Mouse (Mus musculus) liver, embryonic 16.5 days (tissue): Measurements from ENCODE around the gene Etv5. TPM values are rescaled to one million over a fixed set of nuclear protein-coding genes. Genes with fewer than 3 reads are reported as not detected.
A peak's percentile ranks its signal among the peaks of the same experiment; 100 is the strongest.

ENCODE experiments used
- ATAC-seq: fragments of 200-750 bp; cut with Nextera tagmentation; 2 replicates; pipeline ENCODE4 v1.8.0; 2017; ENCODE audit warnings: low read depth, mild to moderate bottlenecking, moderate number of reproducible peaks, moderate library complexity
- H3K27ac ChIP-seq: fragments of 300-500 bp; sonication (generic); 2 replicates; pipeline ENCODE4 v1.5.1; 2014; ENCODE audit warnings: mild to moderate bottlenecking, low read length
- H3K27me3 ChIP-seq: fragments of 300-500 bp; sonication (generic); 2 replicates; pipeline ENCODE4 v1.6.1; 2014; ENCODE audit warnings: low read depth, low read length, mixed read lengths; ENCODE audit not compliant: control insufficient read depth, insufficient read depth
- H3K36me3 ChIP-seq: fragments of 300-500 bp; sonication (generic); 2 replicates; pipeline ENCODE4 v1.6.1; 2014; ENCODE audit warnings: mild to moderate bottlenecking; ENCODE audit not compliant: control insufficient read depth, insufficient read depth
- H3K4me1 ChIP-seq: fragments of 300-500 bp; sonication (generic); 2 replicates; pipeline ENCODE4 v1.6.1; 2014; ENCODE audit warnings: low read depth, low read length, mixed read lengths; ENCODE audit not compliant: control insufficient read depth
- H3K4me2 ChIP-seq: fragments of 300-500 bp; sonication (generic); 2 replicates; pipeline ENCODE4 v1.6.1; 2014; ENCODE audit warnings: low read depth, low read length, mixed read lengths
- H3K4me3 ChIP-seq: fragments of 300-500 bp; sonication (generic); 2 replicates; pipeline ENCODE4 v1.5.1; 2014; ENCODE audit warnings: low read depth, mild to moderate bottlenecking, low read length
- H3K9ac ChIP-seq: fragments of 300-500 bp; sonication (generic); 2 replicates; pipeline ENCODE4 v1.6.1; 2014; ENCODE audit warnings: low read depth, low read length
- H3K9me3 ChIP-seq: fragments of 300-500 bp; sonication (generic); replicated peaks from 2 replicates; pipeline ENCODE4 v1.6.1; 2016; ENCODE audit warnings: low read length; ENCODE audit not compliant: control insufficient read depth
- WGBS: fragments of 180-500 bp; shearing (Covaris S2); extraction: QIAGEN DNeasy Blood & Tissue Kit; methylation state at CpG from one replicate; pipeline ENCODE4 v1.1.7; 2014; ENCODE audit not compliant: insufficient replicate concordance; 5-methylcytosine and 5-hydroxymethylcytosine counted together
- polyA plus RNA-seq: library from polyadenylated mRNA; unstranded; fragments of >200 nt; fragmentation: Nextera tagmentation; extraction: Ambion mirVana; gene quantifications from 2 replicates; pipeline ENCODE4 v1.2.1, GENCODE M21; 2015

The Etv5 gene
- polyA plus RNA-seq = 3.2 and 3.8 TPM in 2 replicates

DNA sequence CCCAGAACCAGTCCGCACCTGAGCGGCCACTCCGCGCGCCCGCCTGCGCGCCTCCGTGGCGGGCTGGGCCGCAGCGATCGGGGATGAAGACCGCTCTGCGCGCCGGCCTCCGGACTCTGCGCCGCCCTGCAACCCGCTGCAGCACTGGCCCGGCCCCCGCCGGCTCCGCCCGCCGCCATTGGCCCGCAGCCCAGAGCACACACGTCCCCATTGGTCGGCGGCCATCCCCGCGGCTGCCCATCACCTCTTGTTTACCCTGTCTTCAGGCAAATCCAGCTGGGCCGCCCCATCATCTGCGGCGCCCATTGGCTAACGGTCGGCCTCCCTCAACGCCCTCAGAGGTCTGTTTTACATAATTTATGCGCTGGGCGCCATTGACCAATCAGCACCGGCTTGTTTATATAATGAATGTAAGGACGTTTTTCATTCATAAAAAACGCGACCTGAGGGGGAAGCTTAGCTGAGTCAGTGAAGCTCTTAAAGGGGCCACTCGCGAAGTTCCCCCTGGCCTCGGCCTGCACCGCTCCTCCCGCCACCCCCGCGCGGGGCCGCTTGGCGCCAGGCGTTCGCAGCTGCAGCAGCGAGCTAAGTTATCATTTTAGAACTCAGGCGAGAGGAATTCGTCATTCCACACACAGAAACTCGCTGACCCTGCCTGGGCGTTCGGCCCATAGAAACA is at the start of gene Etv5:
Etv5 (minus strand) TSS at position 221 of the 679 bp plus-strand sequence.
- Histone ChIP-seq H3K9ac (peak within 1 kb of the TSS; percentile 72), H3K27ac (peak within 1 kb of the TSS; percentile 54), H3K9me3 (no peaks in the 10 kb centered on the region), H3K4me2 (peak within 1 kb of the TSS; percentile 97), H3K4me3 (peak within 1 kb of the TSS; percentile 75), H3K4me1 (peaks cover 8% of the 10 kb centered on the region), H3K36me3 (no peaks in the 10 kb centered on the region), H3K27me3 (peaks cover 18% of the 10 kb centered on the region)
- ATAC-seq = peak; percentile 98
- WGBS = 0% methylated on average over 63 of the region's 63 CpGs

DNA sequence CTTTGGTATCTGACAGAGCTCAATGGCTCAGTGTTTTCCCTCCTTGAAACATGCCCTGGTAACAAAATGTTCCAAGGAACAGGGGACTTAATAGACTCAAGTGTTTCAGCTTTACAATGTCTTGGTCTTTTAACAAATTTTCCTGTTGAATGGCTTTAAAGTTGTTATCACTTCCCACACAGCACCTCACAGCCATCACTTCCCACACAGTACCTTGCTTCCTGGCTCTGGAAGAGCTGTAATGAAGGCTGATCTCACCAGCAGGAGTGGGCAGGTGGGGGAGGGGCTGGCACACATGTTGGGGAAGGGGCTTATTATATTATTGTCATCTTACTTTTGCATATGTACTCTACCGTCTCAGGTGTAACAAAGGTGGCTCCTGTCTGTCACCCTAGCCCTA is 44.4 kb upstream of the Etv5 start:
- Histone ChIP-seq H3K4me2 (no peak overlapping the region), H3K9me3 (no peaks in the 10 kb centered on the region), H3K9ac (no peak overlapping the region), H3K27me3 (no peaks in the 10 kb centered on the region), H3K4me1 (no peaks in the 10 kb centered on the region), H3K27ac (no peak overlapping the region), H3K4me3 (no peak overlapping the region), H3K36me3 (no peaks in the 10 kb centered on the region)
- no peak for ATAC-seq
- WGBS = 52% methylated on average over 1 of the region's 1 CpGs

DNA sequence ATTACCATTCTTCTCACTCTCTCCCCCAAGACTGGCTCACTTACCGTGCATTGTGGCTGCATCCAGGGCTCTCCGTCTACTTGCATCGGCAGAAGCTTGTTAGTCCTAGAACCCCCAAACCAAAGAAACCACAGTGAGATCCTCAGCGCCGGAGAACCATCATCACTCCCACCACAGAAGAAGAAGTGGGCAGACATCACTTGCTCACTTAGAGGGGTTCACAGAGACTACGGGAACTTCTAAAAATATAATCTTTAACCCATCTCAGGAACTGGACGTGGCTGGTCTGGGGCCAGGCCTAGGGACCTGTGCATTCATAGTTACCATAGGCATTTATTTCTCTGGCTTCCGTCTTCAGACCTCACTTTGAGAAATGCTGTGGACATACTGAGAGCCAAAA is 39.8 kb upstream of the Etv5 start:
- no peaks in the 10 kb centered on the region for H3K27me3 ChIP-seq
- no peaks in the 10 kb centered on the region for H3K4me1 ChIP-seq
- H3K36me3 ChIP-seq = no peaks in the 10 kb centered on the region
- WGBS = 30% methylated on average over 8 of the region's 8 CpGs
- no peak overlapping the region for H3K4me2 ChIP-seq
- H3K27ac ChIP-seq = no peak overlapping the region
- H3K9me3 ChIP-seq = no peaks in the 10 kb centered on the region
- H3K9ac ChIP-seq = no peak overlapping the region
- no peak for ATAC-seq
- no peak overlapping the region for H3K4me3 ChIP-seq

DNA sequence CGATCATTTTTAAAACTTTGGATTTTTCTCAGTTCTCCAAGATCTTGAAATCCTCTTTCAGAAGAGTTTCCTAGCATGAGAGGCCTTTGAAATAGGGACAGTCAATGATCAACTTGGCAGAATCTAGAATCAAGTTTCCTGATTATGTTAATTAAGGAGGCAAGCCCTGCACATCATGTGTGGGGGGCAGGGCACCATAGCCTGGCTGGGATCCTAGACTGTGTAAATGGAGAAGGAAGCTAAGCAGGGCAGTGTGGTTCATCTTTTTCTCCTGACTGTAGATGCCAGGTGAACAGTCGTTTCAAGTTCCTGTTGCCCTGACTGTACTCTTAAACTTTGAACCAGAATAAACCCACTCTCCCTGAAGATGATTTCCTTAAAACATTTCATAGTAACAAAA is 32.2 kb upstream of the Etv5 start:
- Histone ChIP-seq H3K27ac (no peak overlapping the region), H3K36me3 (no peaks in the 10 kb centered on the region), H3K4me3 (no peak overlapping the region), H3K27me3 (no peaks in the 10 kb centered on the region), H3K4me1 (no peaks in the 10 kb centered on the region), H3K9me3 (no peaks in the 10 kb centered on the region), H3K4me2 (no peak overlapping the region), H3K9ac (no peak overlapping the region)
- no peak for ATAC-seq
- WGBS = 48% methylated on average over 2 of the region's 2 CpGs

DNA sequence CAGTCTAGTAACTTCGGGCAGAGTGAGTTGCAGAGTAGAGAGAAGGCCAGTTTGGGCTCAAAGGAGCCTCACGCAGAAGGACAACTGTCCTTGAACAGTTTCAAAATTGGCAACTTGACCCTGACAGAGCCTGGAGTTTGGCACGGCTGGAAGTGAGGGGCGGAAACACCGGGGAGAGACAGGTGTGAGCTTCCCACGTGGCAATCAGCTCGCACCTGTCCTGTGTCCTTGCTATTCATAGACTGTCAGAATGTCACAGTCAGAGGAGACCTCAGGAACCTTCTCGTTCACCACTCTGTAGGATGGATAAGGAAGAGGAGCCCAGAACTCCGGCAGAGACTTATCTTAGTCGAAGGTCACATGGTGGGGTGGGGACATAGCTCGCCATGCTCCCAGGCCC is 29.9 kb upstream of the Etv5 start:
- no peaks in the 10 kb centered on the region for H3K9me3 ChIP-seq
- no peak overlapping the region for H3K4me3 ChIP-seq
- no peaks in the 10 kb centered on the region for H3K4me1 ChIP-seq
- no peaks in the 10 kb centered on the region for H3K36me3 ChIP-seq
- no peak overlapping the region for H3K4me2 ChIP-seq
- ATAC-seq = no peak
- H3K27me3 ChIP-seq = no peaks in the 10 kb centered on the region
- H3K9ac ChIP-seq = no peak overlapping the region
- H3K27ac ChIP-seq = no peak overlapping the region
- 59% methylated on average over 11 of the region's 11 CpGs for WGBS

DNA sequence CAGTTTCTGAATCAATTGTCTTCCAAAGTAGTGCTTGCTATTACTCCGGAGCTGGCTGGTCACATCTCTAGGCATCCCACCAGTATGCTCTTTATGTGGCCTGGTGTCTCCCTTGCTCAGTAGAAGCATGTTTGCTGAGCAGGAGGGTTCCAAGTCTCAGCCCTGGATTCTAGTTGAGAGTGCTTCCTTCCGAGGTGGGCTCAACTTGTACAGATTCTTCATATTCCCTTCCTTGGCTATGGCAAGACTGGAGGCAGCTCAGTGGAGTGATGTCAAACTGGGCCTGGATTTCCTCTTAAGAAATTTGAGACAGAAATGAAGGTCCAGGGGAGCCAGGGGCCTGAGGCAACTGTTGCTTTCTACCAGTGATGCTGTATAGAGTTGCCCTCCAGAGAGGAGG is 27.6 kb upstream of the Etv5 start:
- Histone ChIP-seq H3K4me1 (no peaks in the 10 kb centered on the region), H3K27me3 (no peaks in the 10 kb centered on the region), H3K9ac (no peak overlapping the region), H3K27ac (no peak overlapping the region), H3K4me2 (no peak overlapping the region), H3K9me3 (no peaks in the 10 kb centered on the region), H3K36me3 (no peaks in the 10 kb centered on the region), H3K4me3 (no peak overlapping the region)
- ATAC-seq = no peak
- WGBS = 65% methylated on average over 2 of the region's 2 CpGs

DNA sequence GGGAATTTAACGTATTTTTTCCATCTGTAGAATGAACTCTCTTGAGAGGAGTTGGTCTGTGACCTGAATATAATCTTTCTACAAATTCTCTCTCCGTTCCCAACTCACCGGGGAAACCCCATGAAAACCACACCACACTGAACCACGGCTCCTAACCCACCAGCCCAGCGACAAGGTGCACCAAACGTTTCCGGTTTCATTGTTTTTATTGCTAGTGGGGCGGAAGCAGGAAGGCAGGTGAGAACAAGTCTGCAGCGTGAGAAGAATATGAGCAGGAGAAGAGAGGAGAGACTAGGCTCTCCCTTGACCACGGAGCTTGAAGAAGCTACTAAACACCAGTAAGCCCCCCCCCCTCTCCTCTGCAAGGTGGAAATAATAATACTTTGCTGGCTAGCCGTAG is 26.9 kb upstream of the Etv5 start:
- Histone ChIP-seq H3K36me3 (no peaks in the 10 kb centered on the region), H3K4me1 (no peaks in the 10 kb centered on the region), H3K4me3 (no peak overlapping the region), H3K27ac (no peak overlapping the region), H3K4me2 (no peak overlapping the region), H3K9me3 (no peaks in the 10 kb centered on the region), H3K27me3 (no peaks in the 10 kb centered on the region), H3K9ac (no peak overlapping the region)
- 64% methylated on average over 11 of the region's 11 CpGs for WGBS
- no peak for ATAC-seq

DNA sequence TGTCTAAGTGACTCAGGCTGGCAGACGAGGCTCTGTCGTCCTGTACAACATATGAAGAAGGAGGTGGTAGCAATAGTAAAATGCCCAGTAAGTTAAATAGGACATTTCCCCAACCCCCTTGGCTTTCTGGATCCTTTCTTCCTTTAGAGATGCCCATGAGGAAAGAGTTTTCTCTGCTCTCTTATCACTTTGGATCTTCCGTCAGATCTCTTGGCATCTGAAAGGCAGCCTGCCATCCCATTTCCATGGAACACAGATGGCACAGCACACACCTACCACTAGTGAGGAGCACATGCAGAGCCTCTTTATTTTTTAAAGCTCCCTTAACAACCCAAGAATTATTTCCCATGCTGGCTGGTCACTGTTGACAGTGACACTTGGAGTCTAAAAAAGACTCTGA is 22.7 kb upstream of the Etv5 start:
- no peak overlapping the region for H3K4me3 ChIP-seq
- no peak overlapping the region for H3K9ac ChIP-seq
- H3K27ac ChIP-seq = no peak overlapping the region
- H3K4me2 ChIP-seq = no peak overlapping the region
- 60% methylated on average over 3 of the region's 3 CpGs for WGBS
- no peaks in the 10 kb centered on the region for H3K4me1 ChIP-seq
- H3K36me3 ChIP-seq = no peaks in the 10 kb centered on the region
- no peaks in the 10 kb centered on the region for H3K9me3 ChIP-seq
- no peak for ATAC-seq
- H3K27me3 ChIP-seq = no peaks in the 10 kb centered on the region

DNA sequence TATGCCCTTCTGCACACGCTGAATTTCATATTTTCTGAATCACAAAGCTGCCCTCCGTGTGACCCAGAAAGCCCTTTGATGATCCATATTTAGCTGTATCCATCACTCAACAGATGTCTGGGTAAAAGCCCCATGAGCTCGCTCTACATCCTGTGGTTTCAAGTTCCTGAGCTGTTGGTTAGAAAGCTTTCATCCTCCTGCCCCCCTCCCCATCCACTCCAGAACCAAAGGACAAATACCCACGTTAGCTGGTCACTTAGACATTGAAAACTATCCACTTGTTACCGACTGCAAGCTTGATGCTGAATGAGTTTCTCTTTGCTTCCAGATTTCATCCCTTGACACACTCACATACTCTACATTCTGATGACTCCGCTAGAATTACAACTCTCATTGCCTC is 22.2 kb upstream of the Etv5 start:
- WGBS = 21% methylated on average over 6 of the region's 6 CpGs
- Histone ChIP-seq H3K4me2 (no peak overlapping the region), H3K27me3 (no peaks in the 10 kb centered on the region), H3K9ac (no peak overlapping the region), H3K9me3 (no peaks in the 10 kb centered on the region), H3K4me3 (no peak overlapping the region), H3K36me3 (no peaks in the 10 kb centered on the region), H3K4me1 (no peaks in the 10 kb centered on the region), H3K27ac (no peak overlapping the region)
- ATAC-seq = no peak
